Mouse (Mus musculus): ENCODE results near the gene Gkap1.

The Gkap1 gene

GRCm38 (mm10) chr13:58204202-58204601 is 71.3 kb downstream of the Gkap1 start:
- H3K36me3 ChIP-seq (ENCODE audit: insufficient read depth, low read length) = peaks cover 13% of the 10 kb centered on the region
- H3K4me1 ChIP-seq (replicated peaks; ENCODE audit: low read depth, low read length) = peaks cover 24% of the 10 kb centered on the region
- H3K27me3 ChIP-seq (ENCODE audit: insufficient read depth, low read length) = no peaks in the 10 kb centered on the region
- no peak overlapping the region for H3K4me3 ChIP-seq (replicated peaks; ENCODE audit: low read length)
- H3K9me3 ChIP-seq (ENCODE audit: low read length) = no peaks in the 10 kb centered on the region
- TF ChIP-seq NANOG (IDR thresholded peaks at IDR 0.05; ENCODE audit: borderline replicate concordance, low read length) = no peak
- no peak for TF ChIP-seq CTCF (conservative IDR thresholded peaks at IDR 0.05; ENCODE audit: low read length)
- no peak for TF ChIP-seq POU5F1 (IDR thresholded peaks at IDR 0.05; ENCODE audit: borderline replicate concordance, low read length)

- Histone ChIP-seq H3K4me1 (replicated peaks; ENCODE audit: low read depth, low read length) (peaks cover 20% of the 10 kb centered on the region), H3K27me3 (ENCODE audit: insufficient read depth, low read length) (no peaks in the 10 kb centered on the region), H3K36me3 (ENCODE audit: insufficient read depth, low read length) (peaks cover 17% of the 10 kb centered on the region), H3K9me3 (ENCODE audit: low read length) (no peaks in the 10 kb centered on the region), H3K4me3 (replicated peaks; ENCODE audit: low read length) (no peak overlapping the region)
- TF ChIP-seq CTCF (conservative IDR thresholded peaks at IDR 0.05; ENCODE audit: low read length) = no peak
- no peak for TF ChIP-seq NANOG (IDR thresholded peaks at IDR 0.05; ENCODE audit: borderline replicate concordance, low read length)
- TF ChIP-seq POU5F1 (IDR thresholded peaks at IDR 0.05; ENCODE audit: borderline replicate concordance, low read length) = no peak
Measured at GRCm38 (mm10) chr13:58202903-58203302, 72.6 kb downstream of the Gkap1 start.

GRCm38 (mm10) chr13:58201908-58202307 is 73.6 kb downstream of the Gkap1 start:
- no peak overlapping the region for H3K4me3 ChIP-seq (replicated peaks; ENCODE audit: low read length)
- peaks cover 26% of the 10 kb centered on the region for H3K36me3 ChIP-seq (ENCODE audit: insufficient read depth, low read length)
- H3K4me1 ChIP-seq (replicated peaks; ENCODE audit: low read depth, low read length) = peaks cover 15% of the 10 kb centered on the region
- TF ChIP-seq CTCF (conservative IDR thresholded peaks at IDR 0.05; ENCODE audit: low read length) = no peak
- TF ChIP-seq NANOG (IDR thresholded peaks at IDR 0.05; ENCODE audit: borderline replicate concordance, low read length) = no peak
- no peak for TF ChIP-seq POU5F1 (IDR thresholded peaks at IDR 0.05; ENCODE audit: borderline replicate concordance, low read length)
- H3K27me3 ChIP-seq (ENCODE audit: insufficient read depth, low read length) = no peaks in the 10 kb centered on the region
- H3K9me3 ChIP-seq (ENCODE audit: low read length) = no peaks in the 10 kb centered on the region

GRCm38 (mm10) chr13:58201343-58201742 is 74.2 kb downstream of the Gkap1 start:
- no peaks in the 10 kb centered on the region for H3K9me3 ChIP-seq (ENCODE audit: low read length)
- no peaks in the 10 kb centered on the region for H3K27me3 ChIP-seq (ENCODE audit: insufficient read depth, low read length)
- peaks cover 26% of the 10 kb centered on the region for H3K36me3 ChIP-seq (ENCODE audit: insufficient read depth, low read length)
- H3K4me3 ChIP-seq (replicated peaks; ENCODE audit: low read length) = no peak overlapping the region
- peaks cover 12% of the 10 kb centered on the region; the same call in 1 of the 2 replicates for H3K4me1 ChIP-seq (replicated peaks; ENCODE audit: low read depth, low read length)
- TF ChIP-seq CTCF (conservative IDR thresholded peaks at IDR 0.05; ENCODE audit: low read length) (no peak), NANOG (IDR thresholded peaks at IDR 0.05; ENCODE audit: borderline replicate concordance, low read length) (no peak), POU5F1 (IDR thresholded peaks at IDR 0.05; ENCODE audit: borderline replicate concordance, low read length) (no peak)

- peaks cover 44% of the 10 kb centered on the region for H3K36me3 ChIP-seq (ENCODE audit: insufficient read depth, low read length)
- no peaks in the 10 kb centered on the region for H3K27me3 ChIP-seq (ENCODE audit: insufficient read depth, low read length)
- TF ChIP-seq CTCF (conservative IDR thresholded peaks at IDR 0.05; ENCODE audit: low read length) (no peak), POU5F1 (IDR thresholded peaks at IDR 0.05; ENCODE audit: borderline replicate concordance, low read length) (no peak), NANOG (IDR thresholded peaks at IDR 0.05; ENCODE audit: borderline replicate concordance, low read length) (no peak)
- no peak overlapping the region for H3K4me3 ChIP-seq (replicated peaks; ENCODE audit: low read length)
- H3K4me1 ChIP-seq (replicated peaks; ENCODE audit: low read depth, low read length) = peaks cover 18% of the 10 kb centered on the region
- H3K9me3 ChIP-seq (ENCODE audit: low read length) = no peaks in the 10 kb centered on the region
Measured at GRCm38 (mm10) chr13:58197981-58198640, 77.4 kb downstream of the Gkap1 start.

GRCm38 (mm10) chr13:58197211-58197610 is 78.3 kb downstream of the Gkap1 start:
- peaks cover 52% of the 10 kb centered on the region for H3K36me3 ChIP-seq (ENCODE audit: insufficient read depth, low read length)
- H3K4me1 ChIP-seq (replicated peaks; ENCODE audit: low read depth, low read length) = peaks cover 18% of the 10 kb centered on the region
- no peaks in the 10 kb centered on the region for H3K9me3 ChIP-seq (ENCODE audit: low read length)
- no peak for TF ChIP-seq POU5F1 (IDR thresholded peaks at IDR 0.05; ENCODE audit: borderline replicate concordance, low read length)
- TF ChIP-seq CTCF (conservative IDR thresholded peaks at IDR 0.05; ENCODE audit: low read length) = no peak
- TF ChIP-seq NANOG (IDR thresholded peaks at IDR 0.05; ENCODE audit: borderline replicate concordance, low read length) = no peak
- H3K4me3 ChIP-seq (replicated peaks; ENCODE audit: low read length) = no peak overlapping the region
- H3K27me3 ChIP-seq (ENCODE audit: insufficient read depth, low read length) = no peaks in the 10 kb centered on the region

GRCm38 (mm10) chr13:58194908-58195307 is 80.6 kb downstream of the Gkap1 start:
- peaks cover 14% of the 10 kb centered on the region for H3K4me1 ChIP-seq (replicated peaks; ENCODE audit: low read depth, low read length)
- H3K4me3 ChIP-seq (replicated peaks; ENCODE audit: low read length) = no peak overlapping the region
- H3K9me3 ChIP-seq (ENCODE audit: low read length) = no peaks in the 10 kb centered on the region
- H3K27me3 ChIP-seq (ENCODE audit: insufficient read depth, low read length) = no peaks in the 10 kb centered on the region
- H3K36me3 ChIP-seq (ENCODE audit: insufficient read depth, low read length) = peaks cover 74% of the 10 kb centered on the region
- TF ChIP-seq POU5F1 (IDR thresholded peaks at IDR 0.05; ENCODE audit: borderline replicate concordance, low read length) = no peak
- TF ChIP-seq CTCF (conservative IDR thresholded peaks at IDR 0.05; ENCODE audit: low read length) = no peak
- no peak for TF ChIP-seq NANOG (IDR thresholded peaks at IDR 0.05; ENCODE audit: borderline replicate concordance, low read length)

GRCm38 (mm10) chr13:58193221-58193620 is 82.3 kb downstream of the Gkap1 start:
- Histone ChIP-seq H3K27me3 (ENCODE audit: insufficient read depth, low read length) (no peaks in the 10 kb centered on the region), H3K4me1 (replicated peaks; ENCODE audit: low read depth, low read length) (peaks cover 11% of the 10 kb centered on the region), H3K4me3 (replicated peaks; ENCODE audit: low read length) (no peak overlapping the region), H3K9me3 (ENCODE audit: low read length) (no peaks in the 10 kb centered on the region), H3K36me3 (ENCODE audit: insufficient read depth, low read length) (peaks cover 88% of the 10 kb centered on the region)
- TF ChIP-seq NANOG (IDR thresholded peaks at IDR 0.05; ENCODE audit: borderline replicate concordance, low read length) = no peak
- TF ChIP-seq POU5F1 (IDR thresholded peaks at IDR 0.05; ENCODE audit: borderline replicate concordance, low read length) = no peak
- TF ChIP-seq CTCF (conservative IDR thresholded peaks at IDR 0.05; ENCODE audit: low read length) = no peak

- TF ChIP-seq POU5F1 (IDR thresholded peaks at IDR 0.05; ENCODE audit: borderline replicate concordance, low read length) (no peak), NANOG (IDR thresholded peaks at IDR 0.05; ENCODE audit: borderline replicate concordance, low read length) (no peak), CTCF (conservative IDR thresholded peaks at IDR 0.05; ENCODE audit: low read length) (no peak)
- Histone ChIP-seq H3K9me3 (ENCODE audit: low read length) (no peaks in the 10 kb centered on the region), H3K36me3 (ENCODE audit: insufficient read depth, low read length) (peaks cover 88% of the 10 kb centered on the region), H3K4me1 (replicated peaks; ENCODE audit: low read depth, low read length) (peaks cover 19% of the 10 kb centered on the region), H3K27me3 (ENCODE audit: insufficient read depth, low read length) (no peaks in the 10 kb centered on the region), H3K4me3 (replicated peaks; ENCODE audit: low read length) (no peak overlapping the region)
Measured at GRCm38 (mm10) chr13:58192146-58192545, 83.4 kb downstream of the Gkap1 start.

All from E14TG2a.4 (cell line).